Mouse (Mus musculus) heart, postnatal 0 days (tissue): ENCODE measurements around the gene Bckdhb. TPM values are rescaled to one million over a fixed set of nuclear protein-coding genes. Genes with fewer than 3 reads are reported as not detected.
A peak's percentile ranks its signal among the peaks of the same experiment; 100 is the strongest.

ENCODE experiments used
- ATAC-seq: fragments of 200-750 bp; cut with Nextera tagmentation; 2 replicates; pipeline ENCODE4 v1.8.0; 2017; ENCODE audit warnings: low read depth, moderate number of reproducible peaks, moderate library complexity; ENCODE audit not compliant: insufficient read depth
- DNase-seq: peaks from one replicate; pipeline ENCODE4 v3.0.0-alpha.2; 2016; ENCODE audit warnings: low spot score
- H3K27ac ChIP-seq: fragments of 300-500 bp; sonication (generic); 2 replicates; pipeline ENCODE4 v1.5.1; 2014; ENCODE audit warnings: low read depth, mild to moderate bottlenecking
- H3K27me3 ChIP-seq: fragments of 300-500 bp; sonication (generic); 2 replicates; pipeline ENCODE4 v1.6.1; 2014; ENCODE audit warnings: low read length, mixed read lengths; ENCODE audit not compliant: control insufficient read depth, insufficient read depth
- H3K36me3 ChIP-seq: fragments of 300-500 bp; sonication (generic); replicated peaks from 2 replicates; pipeline ENCODE4 v1.6.1; 2014; ENCODE audit warnings: low read length, mixed read lengths; ENCODE audit not compliant: control insufficient read depth, insufficient read depth
- H3K4me1 ChIP-seq: fragments of 300-500 bp; sonication (generic); 2 replicates; pipeline ENCODE4 v1.6.1; 2014; ENCODE audit warnings: antibody characterized with exemption; ENCODE audit not compliant: control insufficient read depth, insufficient read depth
- H3K4me2 ChIP-seq: fragments of 300-500 bp; sonication (generic); 2 replicates; pipeline ENCODE4 v1.6.1; 2014; ENCODE audit warnings: low read depth, mild to moderate bottlenecking, low read length, moderate library complexity
- H3K4me3 ChIP-seq: fragments of 300-500 bp; sonication (generic); 2 replicates; pipeline ENCODE4 v1.5.1; 2014; ENCODE audit warnings: low read depth, low read length
- H3K9ac ChIP-seq: fragments of 300-500 bp; sonication (generic); replicated peaks from 2 replicates; pipeline ENCODE4 v1.6.1; 2014; ENCODE audit warnings: low read depth, low read length, mixed read lengths
- H3K9me3 ChIP-seq: fragments of 300-500 bp; sonication (generic); replicated peaks from 2 replicates; pipeline ENCODE4 v1.6.1; 2016; ENCODE audit warnings: low read length; ENCODE audit not compliant: control insufficient read depth
- CTCF ChIP-seq: IDR thresholded peaks from 2 replicates; pipeline ENCODE4 v1.5.1; 2016; ENCODE audit warnings: antibody characterized with exemption, control low read depth, low read depth
- EP300 ChIP-seq: IDR thresholded peaks from 2 replicates; pipeline ENCODE4 v1.6.1; 2016; ENCODE audit warnings: antibody characterized with exemption, low read depth
- WGBS: fragments of 180-500 bp; shearing (Covaris S2); extraction: QIAGEN DNeasy Blood & Tissue Kit; methylation state at CpG from one replicate; pipeline ENCODE4 v1.1.7; 2014; 5-methylcytosine and 5-hydroxymethylcytosine counted together
- polyA plus RNA-seq: library from polyadenylated mRNA; unstranded; fragments of >200 nt; fragmentation: Nextera tagmentation; extraction: Ambion mirVana; gene quantifications from 2 replicates; pipeline ENCODE4 v1.2.1, GENCODE M21; 2015
- total RNA-seq: library from RNA; depleted of rRNA; stranded (reverse); fragments of >200 nt; gene quantifications from 2 replicates; pipeline ENCODE4 v1.2.3, GENCODE M21; 2014; ENCODE audit warnings: low replicate concordance

The Bckdhb gene
- total and polyA plus RNA-seq, 2 experiments from 2014 or later: 40.5 to 89.5 TPM

GRCm38 (mm10) chr9:84031406-84031805, 106.5 kb downstream of the Bckdhb start:
- Histone ChIP-seq H3K9ac (no peak overlapping the region), H3K27ac (no peak overlapping the region), H3K4me3 (no peak overlapping the region), H3K27me3 (no peaks in the 10 kb centered on the region), H3K4me2 (no peak overlapping the region), H3K36me3 (no peaks in the 10 kb centered on the region), H3K4me1 (0 out of 2 replicates have a peak, but pooled peaks cover 10% of the 10 kb centered on the region), H3K9me3 (no peaks in the 10 kb centered on the region)
- TF ChIP-seq CTCF: no peak
- TF ChIP-seq EP300: no peak
- DNase-seq: no peak
- ATAC-seq: no peak
- WGBS: 84% methylated on average over 6 of the region's 6 CpGs

GRCm38 (mm10) chr9:84032669-84033341, 107.9 kb downstream of the Bckdhb start:
- H3K4me1 ChIP-seq: 0 out of 2 replicates have a peak, but pooled peaks cover 10% of the 10 kb centered on the region
- ATAC-seq: peak; percentile 47; the same call in 1 of the 2 replicates
- H3K27me3 ChIP-seq: no peaks in the 10 kb centered on the region
- no peak for TF ChIP-seq CTCF
- TF ChIP-seq EP300: no peak
- WGBS: 24% methylated on average over 19 of the region's 19 CpGs
- DNase-seq: peak; percentile 31
- no peak overlapping the region for H3K27ac ChIP-seq
- no peak overlapping the region for H3K9ac ChIP-seq
- peak overlapping the region; percentile 24; the same call in 1 of the 2 replicates for H3K4me3 ChIP-seq
- no peaks in the 10 kb centered on the region for H3K9me3 ChIP-seq
- H3K4me2 ChIP-seq: peak overlapping the region; percentile 52
- no peaks in the 10 kb centered on the region for H3K36me3 ChIP-seq

- ATAC-seq (no peak), DNase-seq (no peak)
- H3K27ac ChIP-seq: no peak overlapping the region
- H3K9me3 ChIP-seq: no peaks in the 10 kb centered on the region
- WGBS: 81% methylated on average over 8 of the region's 8 CpGs
- 0 out of 2 replicates have a peak, but pooled peaks cover 10% of the 10 kb centered on the region for H3K4me1 ChIP-seq
- no peaks in the 10 kb centered on the region for H3K36me3 ChIP-seq
- no peak overlapping the region for H3K4me2 ChIP-seq
- H3K9ac ChIP-seq: no peak overlapping the region
- TF ChIP-seq EP300 (no peak), CTCF (no peak)
- H3K27me3 ChIP-seq: no peaks in the 10 kb centered on the region
- no peak overlapping the region for H3K4me3 ChIP-seq
Observed at GRCm38 (mm10) chr9:84036046-84036445, 111.1 kb downstream of the Bckdhb start.

GRCm38 (mm10) chr9:84037224-84037623, 112.3 kb downstream of the Bckdhb start:
- no peak overlapping the region for H3K9ac ChIP-seq
- TF ChIP-seq EP300 (no peak), CTCF (no peak)
- ATAC-seq: no peak
- DNase-seq: no peak
- no peaks in the 10 kb centered on the region for H3K27me3 ChIP-seq
- 92% methylated on average over 1 of the region's 1 CpGs for WGBS
- no peaks in the 10 kb centered on the region for H3K9me3 ChIP-seq
- no peak overlapping the region for H3K4me3 ChIP-seq
- no peak overlapping the region for H3K27ac ChIP-seq
- no peak overlapping the region for H3K4me2 ChIP-seq
- H3K36me3 ChIP-seq: no peaks in the 10 kb centered on the region
- 0 out of 2 replicates have a peak, but pooled peaks cover 10% of the 10 kb centered on the region for H3K4me1 ChIP-seq

DNA sequence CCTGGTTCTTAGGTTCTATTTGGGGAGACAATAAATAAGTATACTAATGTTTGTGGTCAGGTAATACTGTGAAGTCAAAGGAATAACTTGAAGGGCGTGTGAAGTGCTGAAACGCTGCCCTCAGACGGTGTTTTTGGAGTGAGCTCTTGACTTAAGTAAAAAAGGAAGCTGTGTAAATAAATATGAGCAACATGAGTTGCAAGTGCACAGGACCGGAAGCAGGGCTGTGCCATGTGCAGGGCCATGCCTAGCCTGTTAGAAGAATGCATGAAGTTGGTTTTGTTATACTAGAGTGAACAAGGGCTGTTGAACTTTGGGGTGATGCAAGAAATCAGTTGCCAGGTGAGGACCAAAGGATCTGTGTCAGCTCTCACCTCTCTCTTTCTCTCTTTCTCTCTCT, 114.0 kb downstream of the Bckdhb start:
- ATAC-seq (no peak), DNase-seq (no peak)
- Histone ChIP-seq H3K9me3 (no peaks in the 10 kb centered on the region), H3K4me2 (no peak overlapping the region), H3K27ac (no peak overlapping the region), H3K36me3 (no peaks in the 10 kb centered on the region), H3K4me1 (no peaks in the 10 kb centered on the region), H3K27me3 (no peaks in the 10 kb centered on the region), H3K9ac (no peak overlapping the region), H3K4me3 (no peak overlapping the region)
- WGBS: 80% methylated on average over 4 of the region's 4 CpGs
- TF ChIP-seq EP300 (no peak), CTCF (no peak)

- TF ChIP-seq CTCF (no peak), EP300 (no peak)
- H3K27ac ChIP-seq: no peak overlapping the region
- H3K9ac ChIP-seq: no peak overlapping the region
- no peaks in the 10 kb centered on the region for H3K36me3 ChIP-seq
- no peak for ATAC-seq
- no peaks in the 10 kb centered on the region for H3K4me1 ChIP-seq
- DNase-seq: no peak
- H3K4me2 ChIP-seq: no peak overlapping the region
- no peaks in the 10 kb centered on the region for H3K9me3 ChIP-seq
- H3K27me3 ChIP-seq: no peaks in the 10 kb centered on the region
- 80% methylated on average over 2 of the region's 2 CpGs for WGBS
- H3K4me3 ChIP-seq: no peak overlapping the region
Observed at GRCm38 (mm10) chr9:84040376-84040775, 115.4 kb downstream of the Bckdhb start.
